Mouse (Mus musculus) c-Kit-positive CD71-positive TER-119-positive erythroid progenitor cells, embryonic 14.5 days (primary cell): Measurements from ENCODE around the gene Rce1.
"Not testable (repeated sequence)": the region's sequence is repeated elsewhere in the genome, so short reads cannot be mapped to it uniquely, and the experiment has no call there.

Experiments used
- DNase-seq: peaks from one replicate; pipeline ENCODE4 v3.0.0-alpha.2; 2013; ENCODE audit warnings: low spot score

The Rce1 gene

DNA sequence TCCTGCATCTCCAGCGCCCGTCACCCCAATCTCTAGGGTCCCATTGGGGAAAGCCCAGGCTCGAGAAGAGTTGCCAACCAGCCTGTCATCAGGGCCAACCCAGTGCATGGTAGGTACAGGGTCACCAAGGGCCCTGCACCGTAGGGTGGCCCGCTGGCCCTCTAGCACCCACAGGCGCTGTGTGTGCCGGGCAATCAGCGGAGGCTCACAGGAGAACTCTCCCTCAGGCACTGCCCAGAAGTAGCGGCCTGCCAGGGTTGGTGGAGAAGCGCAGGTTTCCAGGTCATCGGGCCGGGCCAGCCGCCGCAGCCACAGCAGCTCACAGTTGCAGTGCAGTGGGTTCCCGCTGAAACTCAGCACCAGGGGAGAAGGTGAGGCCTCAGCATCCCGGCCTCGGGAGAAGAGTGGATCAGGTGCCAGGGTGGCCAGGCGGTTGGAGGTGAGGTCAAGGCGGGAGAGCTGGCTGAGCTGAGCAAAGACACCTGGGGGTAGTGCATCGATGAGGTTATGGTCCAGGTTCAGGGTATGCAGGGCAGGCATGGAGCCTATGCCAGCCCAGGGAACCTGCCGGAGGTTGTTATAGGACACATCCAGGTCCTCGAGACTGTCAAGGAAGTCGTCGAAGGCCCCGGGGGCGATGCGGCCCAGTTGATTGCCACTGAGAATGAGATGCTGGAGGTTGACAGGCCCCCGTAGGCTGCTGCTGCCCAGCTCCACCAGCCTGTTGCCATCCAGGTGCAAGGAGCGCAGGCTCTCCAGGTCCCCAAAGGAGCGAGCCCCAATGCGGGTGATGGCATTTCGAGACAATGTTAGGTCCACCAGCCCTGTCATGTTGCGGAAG lies 11.8 kb downstream of the Rce1 start:
- no peak for DNase-seq

DNA sequence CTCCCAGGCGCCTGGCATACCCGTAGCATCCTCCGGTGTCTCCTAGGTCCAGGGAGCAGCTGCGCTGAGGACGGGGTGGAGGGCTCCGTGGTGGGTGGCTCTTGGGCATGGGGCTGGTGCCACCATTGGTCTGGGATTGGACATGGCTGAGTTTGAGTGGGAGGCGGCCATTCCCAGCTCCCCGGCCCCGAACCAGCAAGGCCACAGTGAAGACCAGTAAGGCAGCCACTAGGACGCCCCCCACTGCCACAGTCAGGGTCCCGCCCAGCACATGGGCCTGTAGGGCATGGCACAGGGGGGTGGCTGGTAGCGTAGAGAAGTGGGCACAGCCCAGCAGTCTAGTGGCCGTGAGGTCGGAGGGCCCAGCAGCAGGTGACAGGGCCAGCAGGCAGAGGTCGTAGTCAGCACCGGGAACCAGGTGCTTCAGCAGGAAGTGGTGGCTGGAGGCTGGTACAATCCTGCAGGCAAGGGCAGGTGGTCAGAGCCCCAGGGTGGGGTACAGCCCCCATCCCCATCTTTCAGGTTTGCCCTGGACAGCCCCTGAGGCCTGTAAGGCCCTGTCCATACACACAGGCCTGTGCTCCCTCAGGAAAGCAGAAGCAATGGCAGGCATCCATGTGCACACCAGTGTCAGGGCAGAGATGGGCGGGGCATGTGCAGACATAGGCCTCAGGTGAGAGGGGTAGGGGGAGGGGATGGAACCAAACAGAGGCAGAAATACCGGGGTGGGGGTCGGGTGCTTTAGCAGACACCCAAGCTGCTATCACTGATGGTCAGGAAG lies 13.1 kb downstream of the Rce1 start:
- no peak for DNase-seq

DNA sequence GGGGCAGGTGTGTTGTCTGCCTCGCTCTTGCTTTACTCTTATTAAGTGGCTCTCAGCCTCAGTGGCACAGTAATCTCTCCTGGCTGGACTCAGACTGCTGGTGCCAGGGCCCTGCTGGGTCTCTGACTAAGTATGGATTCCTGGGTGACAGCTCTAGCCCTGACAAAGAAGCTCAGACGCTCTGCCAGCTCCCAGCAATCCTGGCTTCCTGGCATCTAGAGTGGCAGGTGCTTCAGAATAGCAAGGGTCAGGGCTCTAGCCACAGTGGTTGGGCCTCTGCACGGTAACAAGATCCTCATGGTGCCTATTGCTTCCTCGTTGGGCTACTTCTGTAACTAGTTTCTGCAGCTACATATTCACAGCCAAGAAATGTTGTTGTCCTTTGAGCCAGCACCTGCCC lies 15.3 kb downstream of the Rce1 start:
- no peak for DNase-seq

DNA sequence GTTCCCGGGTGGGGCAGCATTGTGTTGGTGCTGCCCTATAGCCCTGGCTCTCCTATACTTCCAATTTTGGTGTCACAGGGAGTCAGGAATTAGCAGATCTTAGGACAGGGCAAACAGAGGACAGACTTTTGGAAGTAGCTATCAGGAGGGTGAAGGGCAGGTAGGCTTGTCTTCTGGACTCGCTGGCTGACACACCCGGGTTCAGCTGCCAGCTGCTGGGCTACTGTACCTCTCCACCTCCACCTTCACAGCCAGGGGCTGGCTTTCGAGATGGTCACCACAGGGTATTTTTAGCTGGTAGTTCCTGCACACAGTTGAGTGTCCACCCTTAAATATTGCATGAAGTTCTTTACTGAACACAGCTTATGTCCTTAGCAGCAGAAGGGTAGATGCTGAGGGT lies 16.9 kb downstream of the Rce1 start:
- no peak for DNase-seq

DNA sequence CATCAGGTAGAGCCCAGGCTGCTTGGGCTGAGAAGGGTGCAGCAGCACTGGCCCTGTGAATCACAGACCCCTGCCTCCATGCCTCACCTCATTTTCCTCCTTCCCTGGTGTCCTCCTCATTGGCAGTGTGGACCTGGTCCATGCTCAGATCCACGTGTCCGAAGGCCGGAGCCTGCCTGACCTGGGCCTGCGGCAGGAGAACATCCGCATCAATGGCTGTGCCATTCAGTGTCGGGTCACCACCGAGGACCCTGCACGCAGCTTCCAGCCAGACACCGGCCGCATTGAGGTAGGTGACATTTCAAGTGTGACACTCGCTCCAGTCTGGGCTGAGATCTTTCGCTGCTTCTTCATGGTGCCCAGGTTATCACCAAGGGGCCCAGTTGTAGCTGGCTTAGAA lies 18.0 kb downstream of the Rce1 start:
- DNase-seq: no peak

DNA sequence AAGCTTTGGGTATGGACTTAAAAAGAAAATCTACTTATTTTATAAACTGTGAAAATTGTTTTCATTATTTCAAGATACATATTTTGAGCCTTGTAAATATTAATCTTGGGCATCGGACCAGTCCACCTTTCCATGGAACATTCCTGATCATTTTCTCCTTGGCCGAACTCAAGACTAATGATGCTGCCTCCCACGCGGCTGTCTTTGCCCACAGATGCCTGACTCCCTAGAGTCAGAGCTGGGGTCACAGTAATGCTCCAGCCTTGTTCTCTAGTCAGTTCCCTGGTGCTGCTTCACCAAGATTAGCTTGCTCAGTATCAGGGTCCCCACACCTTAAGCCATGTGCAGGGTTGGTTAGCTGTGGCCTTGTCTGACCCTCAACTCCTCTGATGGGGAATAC lies 19.8 kb downstream of the Rce1 start:
- DNase-seq: no peak

DNA sequence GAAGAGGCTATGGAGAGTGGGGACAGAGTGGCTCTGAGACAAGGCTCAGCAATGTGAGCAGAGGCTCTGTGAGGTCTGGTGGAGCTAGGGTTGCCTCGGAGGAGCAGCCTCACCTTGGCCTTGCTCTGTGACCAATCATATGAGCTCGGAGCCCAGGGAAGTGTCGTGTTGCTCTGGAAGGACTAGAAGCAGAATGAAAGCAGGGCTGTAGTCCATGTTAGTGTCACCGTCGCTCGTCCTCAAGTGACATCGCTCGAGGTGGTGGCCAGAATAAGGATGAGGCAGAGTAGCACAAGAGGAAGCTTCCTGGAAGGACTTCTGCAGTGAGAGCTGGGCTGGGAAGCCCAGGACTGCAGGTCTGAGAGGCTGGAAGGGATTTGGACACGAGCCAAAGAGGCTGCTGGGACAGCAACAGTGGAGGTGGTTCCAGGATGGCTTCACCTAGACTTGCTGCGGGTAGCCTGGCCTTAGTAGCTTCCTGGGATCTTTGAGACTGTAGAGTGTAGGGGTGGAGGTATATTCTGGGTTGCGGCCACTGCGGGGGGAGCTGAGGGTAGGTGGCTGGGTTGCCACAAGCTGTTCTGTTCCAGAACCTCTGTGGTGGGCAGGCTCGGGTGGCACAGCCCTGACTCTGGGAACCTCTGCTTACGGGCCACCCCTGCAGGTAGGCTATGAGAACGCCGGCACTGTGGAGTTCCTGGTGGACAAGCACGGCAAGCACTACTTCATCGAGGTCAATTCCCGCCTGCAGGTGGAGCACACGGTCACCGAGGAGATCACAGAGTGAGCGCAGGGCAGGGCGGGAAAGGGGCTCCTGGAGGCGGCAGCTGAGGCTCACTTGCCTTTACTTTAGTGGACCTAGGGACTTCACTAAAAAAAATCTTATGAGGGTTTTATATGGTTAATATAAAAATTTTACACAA lies 21.4 kb downstream of the Rce1 start:
- DNase-seq: no peak

DNA sequence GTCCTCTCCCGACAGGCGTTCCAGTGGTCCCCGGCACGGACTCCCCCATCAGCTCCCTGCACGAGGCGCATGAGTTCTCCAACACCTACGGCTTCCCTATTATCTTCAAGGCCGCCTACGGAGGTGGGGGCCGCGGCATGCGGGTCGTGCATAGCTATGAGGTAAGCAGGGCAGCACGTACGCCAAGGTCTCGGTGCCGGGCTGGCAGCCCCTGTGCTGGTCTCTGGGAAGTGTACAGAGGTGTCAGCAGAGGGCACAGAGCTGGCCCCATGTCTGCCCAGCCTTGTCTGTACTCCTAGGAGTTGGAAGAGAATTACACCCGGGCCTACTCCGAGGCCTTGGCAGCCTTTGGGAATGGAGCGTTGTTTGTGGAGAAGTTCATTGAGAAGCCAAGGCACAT lies 23.0 kb downstream of the Rce1 start:
- no peak for DNase-seq

DNA sequence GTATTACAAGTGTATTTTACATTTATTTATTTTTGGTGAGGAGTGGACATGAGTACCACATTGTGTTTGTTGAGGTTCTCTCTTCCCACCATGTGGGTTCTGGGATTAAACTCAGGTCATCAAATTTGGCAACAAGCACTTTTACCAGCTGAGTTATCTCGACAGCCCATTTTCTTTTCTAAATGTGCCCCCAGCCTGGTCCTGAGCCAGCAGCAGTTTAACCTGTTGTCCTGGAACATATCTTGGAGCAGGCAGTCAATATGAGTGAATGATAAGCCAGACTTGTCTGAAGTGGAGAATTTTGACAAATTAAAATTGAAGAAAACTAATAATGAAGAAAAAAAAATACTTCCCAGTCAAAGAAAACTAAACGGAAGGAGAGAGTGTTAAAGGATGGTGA lies 29.4 kb downstream of the Rce1 start:
- no peak for DNase-seq

DNA sequence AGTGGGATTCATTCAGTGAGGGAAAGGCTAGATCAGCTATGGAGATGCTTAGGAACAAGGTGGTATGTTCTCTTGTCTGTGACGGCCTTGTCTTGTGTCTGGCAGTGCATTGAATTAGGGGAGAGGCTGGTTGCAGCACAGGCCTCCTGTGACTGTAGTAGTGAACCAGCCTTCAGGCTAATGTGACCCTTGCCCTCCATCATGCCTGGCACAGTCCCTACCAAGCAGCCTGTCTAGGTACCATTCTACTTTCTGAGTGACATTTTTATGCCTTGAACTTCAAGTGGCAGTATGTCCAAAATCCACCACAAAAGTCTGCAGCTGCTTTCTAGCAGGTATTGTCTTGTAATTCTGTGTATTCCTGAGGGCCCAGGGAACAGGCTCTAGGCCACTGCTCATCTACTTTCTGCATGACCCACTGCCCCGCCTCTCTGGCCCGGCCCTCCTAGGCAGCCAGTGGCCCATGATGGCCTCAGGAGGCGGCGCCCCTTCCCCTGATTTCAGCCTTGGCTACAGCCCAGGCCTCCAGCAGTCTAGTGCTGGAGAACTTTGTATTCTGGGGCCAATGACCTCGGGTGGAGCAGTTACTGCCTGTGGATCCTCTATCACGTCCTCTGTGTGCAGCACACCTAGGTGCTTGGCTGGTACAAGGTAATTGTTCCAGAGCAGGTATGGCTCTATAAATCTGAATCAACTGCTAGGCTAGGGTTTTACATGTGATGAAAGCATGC lies 31.5 kb downstream of the Rce1 start:
- no peak for DNase-seq

DNA sequence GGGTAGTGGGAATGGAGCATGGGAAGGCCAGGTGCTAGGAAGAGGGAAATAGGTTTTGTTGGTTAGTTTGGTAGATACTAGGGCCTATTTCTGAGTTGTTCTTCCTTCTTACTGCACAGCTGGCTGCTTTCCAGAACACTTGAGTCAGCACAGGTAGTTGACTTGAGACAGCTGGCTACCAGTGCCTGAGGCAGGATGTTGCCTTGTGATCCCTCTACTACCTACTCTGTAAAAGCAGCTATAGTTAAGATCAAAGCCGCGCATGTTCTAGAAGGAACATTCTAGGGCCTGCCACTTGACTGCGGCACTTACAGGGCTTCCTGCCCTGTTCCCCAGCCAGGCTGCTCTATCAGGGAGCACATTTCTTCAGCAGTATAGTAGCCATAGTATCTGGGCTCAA lies 35.4 kb downstream of the Rce1 start:
- DNase-seq: no peak

DNA sequence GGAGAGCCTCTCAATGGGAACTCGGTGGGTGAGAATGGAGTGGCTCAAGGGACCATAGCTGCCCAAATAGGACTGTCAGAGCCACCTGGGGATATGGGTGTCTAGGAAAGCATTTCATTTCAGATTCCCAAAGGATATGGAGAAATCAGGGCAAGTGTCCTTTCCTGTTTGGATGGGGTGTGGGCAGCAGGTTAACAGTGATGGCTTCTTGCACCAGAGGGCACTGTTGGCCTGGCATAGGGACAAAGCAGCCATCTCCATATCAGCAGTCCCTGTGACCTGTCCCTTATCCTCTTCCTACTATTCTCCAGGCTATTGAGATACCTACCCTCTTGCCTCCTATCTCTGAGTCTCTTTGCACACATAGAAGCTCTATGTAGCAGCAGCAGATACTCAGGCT lies 36.4 kb downstream of the Rce1 start:
- no peak for DNase-seq

DNA sequence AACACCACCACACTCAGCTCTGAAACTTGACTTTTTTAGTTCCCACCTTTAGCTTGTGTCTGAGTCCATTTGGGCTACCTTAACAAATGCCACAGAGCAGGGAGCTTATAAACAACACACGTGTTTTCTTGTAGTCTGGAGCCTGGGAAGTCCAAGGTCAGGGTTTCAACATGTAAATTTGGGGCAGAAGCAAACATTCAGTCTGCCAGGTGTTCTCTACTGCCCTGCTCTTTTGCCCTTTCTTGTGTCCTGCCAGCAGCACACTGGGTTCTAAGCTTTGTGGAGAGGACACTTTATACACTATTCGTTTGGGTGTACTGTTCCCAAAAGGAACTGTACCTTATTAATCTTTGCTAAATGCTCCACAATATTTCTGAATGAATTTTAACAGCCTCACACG lies 37.0 kb downstream of the Rce1 start:
- DNase-seq: no peak

DNA sequence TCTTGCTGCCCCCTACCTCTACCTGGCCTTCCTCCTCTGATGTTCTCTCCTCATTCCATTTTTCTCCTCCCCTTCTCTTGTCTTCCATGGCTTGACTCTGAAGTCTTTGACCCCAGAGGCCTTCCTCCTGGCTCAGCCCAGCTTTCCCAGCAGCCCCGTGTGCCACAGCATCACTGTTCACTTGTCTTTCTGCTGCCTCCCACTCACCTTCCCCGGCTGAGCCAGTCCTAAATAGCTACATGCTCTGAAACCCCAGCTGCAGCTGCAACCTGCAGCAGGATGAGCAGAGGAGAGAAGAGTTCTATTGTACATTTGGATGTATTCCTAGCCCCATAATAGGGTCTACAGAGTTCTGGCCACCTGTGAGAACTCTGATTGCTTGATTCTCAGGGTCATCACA lies 38.0 kb downstream of the Rce1 start:
- DNase-seq: no peak

DNA sequence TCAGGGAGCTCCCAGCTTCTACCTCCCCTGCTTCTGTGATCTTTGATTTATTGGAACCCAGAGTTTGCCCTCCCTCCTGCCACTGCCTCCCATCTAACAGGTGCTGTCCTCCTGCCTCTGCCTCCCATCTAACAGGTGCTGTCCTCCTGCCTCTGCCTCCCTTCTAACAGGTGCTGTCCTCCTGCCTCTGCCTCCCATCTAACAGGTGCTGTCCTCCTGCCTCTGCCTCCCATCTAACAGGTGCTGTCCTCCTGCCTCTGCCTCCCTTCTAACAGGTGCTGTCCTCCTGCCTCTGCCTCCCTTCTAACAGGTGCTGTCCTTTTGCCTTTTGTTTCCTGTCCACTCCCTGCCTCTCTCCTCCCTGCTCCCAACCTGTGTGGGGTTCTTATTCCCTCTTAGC lies 38.7 kb downstream of the Rce1 start:
- DNase-seq: not testable (repeated sequence)

DNA sequence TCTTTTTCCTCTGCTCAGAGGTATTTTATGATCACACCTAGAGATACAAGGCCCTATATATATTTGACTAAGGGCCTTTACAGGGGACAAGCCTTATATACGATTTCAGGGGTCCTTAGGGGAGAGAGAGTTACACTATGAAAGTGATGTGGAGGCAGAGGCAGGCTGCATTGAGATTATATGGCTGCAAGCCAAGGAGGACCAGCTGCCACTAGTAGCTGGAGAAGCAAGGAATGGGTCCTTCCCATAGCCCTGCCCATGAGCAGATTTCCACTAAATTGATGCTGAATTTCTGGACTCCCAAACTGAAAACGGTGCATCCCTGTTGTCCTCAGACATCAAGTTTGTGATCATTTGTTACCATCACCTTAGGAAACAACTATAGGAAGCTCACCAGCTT lies 41.6 kb downstream of the Rce1 start:
- DNase-seq: no peak

DNA sequence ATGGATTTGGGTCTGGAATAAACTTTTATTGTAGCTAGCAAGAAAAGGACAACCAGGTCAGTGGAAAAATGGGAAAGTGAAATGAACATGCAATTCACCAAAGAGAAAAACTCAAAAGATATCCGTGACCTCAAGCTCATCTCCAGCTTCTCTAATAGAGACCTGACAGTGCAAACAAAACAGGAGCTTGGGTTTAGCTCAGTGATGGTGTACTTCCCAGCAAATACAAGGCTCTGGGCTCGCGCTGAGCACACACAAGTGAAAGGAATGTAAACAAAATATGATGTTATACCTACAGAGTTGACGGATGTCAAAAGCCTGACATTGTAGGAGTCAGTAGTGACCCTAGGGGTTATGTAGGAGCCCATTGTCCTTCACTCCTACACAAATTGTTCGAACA lies 46.1 kb downstream of the Rce1 start:
- no peak for DNase-seq

DNA sequence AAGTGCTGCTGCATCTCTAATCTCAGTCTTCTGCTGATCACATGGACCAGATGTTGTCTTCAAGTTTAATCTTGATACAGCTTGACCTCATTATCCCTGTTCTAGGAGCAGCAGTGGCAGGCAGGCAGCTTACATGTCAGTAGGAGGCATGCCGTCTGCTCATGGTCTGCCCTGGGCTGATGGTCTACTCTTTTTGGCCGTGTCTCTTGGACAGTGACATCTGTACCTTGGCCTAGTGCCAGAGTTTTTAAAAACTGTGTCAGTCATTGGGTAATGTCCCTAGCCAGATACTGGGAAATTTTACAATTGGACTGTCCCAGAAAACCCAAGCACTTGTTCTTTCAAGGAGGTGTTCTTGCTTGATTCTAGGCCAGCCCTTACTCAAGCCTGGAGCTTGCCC lies 46.6 kb downstream of the Rce1 start:
- DNase-seq: no peak

DNA sequence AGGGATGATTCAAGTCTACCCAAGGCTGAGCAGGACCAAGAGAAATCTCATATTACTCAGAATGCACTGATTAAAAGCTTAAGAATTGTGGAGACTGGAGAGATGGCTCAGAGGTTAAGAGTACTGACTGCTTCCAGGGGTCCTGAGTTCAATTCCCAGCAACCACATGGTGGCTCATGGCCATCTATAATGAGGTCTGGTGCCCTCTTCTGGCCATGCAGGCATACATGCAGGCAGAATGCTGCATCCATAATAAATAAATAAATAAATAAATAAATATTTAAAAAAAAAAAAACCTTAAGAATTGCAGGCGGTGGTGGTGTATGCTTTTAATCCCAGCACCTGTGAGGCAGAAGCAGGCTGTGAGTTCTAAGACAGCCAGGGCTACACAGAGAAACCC lies 52.2 kb downstream of the Rce1 start:
- DNase-seq: no peak
